Mouse (Mus musculus) frontal cortex, postnatal 36 days (tissue): ENCODE data around the gene Tuba3a.
"Not testable (repeated sequence)": the region's sequence is repeated elsewhere in the genome, so short reads cannot be mapped to it uniquely, and the experiment has no call there.

ENCODE experiments used
- DNase-seq, 2 experiments: peaks; one replicate each; pipeline ENCODE4 v3.0.0; 2022; ENCODE audit warnings: low spot score in 2 of 2

Gene Tuba3a

DNA sequence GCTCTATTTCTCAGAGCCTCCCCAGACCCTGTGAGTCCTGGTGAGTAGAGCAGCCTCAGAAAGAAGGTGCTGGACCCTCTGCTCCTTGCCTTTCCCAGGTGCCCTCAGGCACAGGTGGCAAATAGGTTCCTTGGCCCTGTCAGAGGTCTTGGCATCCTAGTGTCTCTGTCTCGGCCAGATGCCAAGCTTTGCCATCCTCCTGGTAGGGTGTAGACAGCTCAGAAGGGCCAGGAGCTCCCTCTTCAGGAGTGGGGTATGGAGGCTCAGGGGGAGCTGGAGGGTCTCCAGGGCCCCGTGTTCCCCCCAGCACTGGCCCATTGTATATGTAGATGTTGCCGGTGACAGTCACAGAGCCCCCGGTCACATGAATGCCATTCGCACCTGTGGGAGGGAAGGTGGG, 21.2 kb upstream of the Tuba3a start:
- no peak for DNase-seq

- no peak for DNase-seq
These were observed 19.6 kb upstream of the Tuba3a start for GRCm38 (mm10) chr6:125305465-125305864.

- not testable (repeated sequence) for DNase-seq
These were observed 18.6 kb upstream of the Tuba3a start for GRCm38 (mm10) chr6:125304408-125304807.

GRCm38 (mm10) chr6:125303242-125303641, 17.4 kb upstream of the Tuba3a start:
- DNase-seq: no peak

DNA sequence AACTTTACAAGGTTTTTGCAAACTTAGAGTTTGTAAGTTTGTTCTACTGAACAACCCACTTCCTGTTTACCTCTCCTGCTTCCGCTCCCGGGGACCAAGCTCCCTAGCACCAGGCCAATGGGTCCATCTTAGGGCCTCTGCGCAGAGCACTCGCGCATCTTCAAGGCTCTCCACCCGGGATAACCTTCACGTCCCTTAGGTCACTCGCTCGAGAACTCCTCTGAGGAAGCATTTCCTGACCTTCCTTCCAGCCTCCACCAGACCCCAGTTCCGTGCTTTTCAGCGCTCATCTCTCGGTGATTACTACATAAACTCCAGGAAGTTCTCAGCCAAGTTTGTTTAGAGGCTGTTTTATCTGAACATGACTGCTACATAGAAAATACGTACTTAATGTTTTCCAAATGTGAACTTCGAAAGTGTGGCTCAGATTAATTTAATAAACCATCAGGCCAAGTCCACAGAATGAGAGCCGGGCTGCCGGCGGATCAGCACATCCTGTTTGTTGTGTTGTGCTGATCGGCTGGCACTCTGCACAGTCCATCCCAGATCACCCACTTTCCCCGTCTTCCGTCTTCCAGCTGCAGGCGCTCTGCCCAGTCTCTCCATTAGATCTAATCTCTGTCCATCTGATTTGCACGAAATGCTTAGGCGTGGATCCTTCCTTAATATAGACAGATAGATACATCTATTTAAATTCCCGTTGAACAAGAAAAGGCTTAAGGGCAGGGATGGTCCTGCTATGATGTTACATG, 16.6 kb upstream of the Tuba3a start:
- no peak for DNase-seq

DNA sequence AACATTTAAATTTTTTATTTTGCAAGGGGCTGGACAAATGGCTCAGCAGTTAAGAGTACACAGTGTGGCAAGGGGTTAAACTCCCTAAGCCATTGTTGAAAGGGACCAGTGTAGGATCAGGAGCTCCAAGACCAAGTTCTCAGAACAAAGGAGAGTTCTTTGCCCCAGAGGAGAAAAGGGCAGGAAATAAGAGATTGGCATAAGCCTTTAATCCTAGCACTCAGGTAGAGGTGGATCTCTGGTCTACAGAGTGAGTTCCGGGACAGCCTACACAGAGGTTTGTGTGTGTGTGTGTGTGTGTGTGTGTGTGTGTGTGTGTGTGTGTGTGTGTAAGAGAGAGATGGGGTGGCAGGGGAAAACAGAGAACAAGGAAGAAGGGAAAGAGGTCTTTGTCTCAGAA, 15.1 kb upstream of the Tuba3a start:
- no peak for DNase-seq

DNA sequence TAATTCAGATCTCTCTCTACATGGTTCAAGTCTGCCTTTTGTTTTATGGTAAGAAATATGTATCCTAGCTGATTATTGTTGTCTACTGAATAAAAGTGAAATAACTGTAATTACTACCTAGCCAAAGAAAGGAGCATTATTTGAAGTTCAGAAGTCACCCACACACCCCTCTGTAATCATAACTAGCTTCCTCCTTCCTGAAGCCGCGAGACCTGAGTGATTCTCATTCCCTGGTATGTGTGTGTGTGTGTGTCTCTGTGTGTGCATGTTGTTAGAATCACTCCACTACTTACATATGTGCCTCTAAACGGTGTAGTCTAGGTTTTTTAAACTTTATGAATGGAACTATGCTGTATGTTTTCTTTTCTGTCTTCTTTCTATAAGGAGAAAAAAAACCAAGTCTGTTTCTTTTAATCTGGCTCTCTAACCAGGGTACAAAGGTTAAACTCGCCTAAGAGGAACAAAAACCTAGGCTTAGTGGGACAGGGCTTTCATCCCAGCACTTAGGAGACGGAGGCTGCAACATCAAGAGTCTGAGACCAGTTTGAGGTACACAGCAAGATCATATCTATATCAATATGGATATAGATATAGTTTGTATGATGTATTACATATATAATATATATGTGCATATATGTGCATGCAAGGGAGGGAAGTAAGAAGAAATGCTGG, 11.4 kb upstream of the Tuba3a start:
- no peak for DNase-seq

DNA sequence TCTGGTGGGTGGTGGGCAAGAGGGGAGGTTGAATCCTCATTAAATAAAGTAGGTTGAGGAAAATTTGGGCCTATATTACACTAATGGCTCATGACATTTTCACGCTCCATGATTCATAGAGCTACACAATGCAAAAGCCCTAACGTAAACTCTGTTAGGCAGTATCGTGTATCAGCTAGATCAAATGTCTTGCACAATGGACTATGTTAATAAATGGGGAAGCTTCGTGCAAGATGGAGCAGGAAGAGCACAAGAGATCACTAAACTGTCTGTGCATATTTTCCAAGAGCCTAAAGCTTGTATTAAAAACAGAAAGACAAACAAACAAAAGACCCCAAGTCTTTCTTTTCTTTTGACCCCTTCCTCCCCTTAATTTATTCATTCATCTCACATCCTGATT, 8.2 kb upstream of the Tuba3a start:
- no peak for DNase-seq

DNA sequence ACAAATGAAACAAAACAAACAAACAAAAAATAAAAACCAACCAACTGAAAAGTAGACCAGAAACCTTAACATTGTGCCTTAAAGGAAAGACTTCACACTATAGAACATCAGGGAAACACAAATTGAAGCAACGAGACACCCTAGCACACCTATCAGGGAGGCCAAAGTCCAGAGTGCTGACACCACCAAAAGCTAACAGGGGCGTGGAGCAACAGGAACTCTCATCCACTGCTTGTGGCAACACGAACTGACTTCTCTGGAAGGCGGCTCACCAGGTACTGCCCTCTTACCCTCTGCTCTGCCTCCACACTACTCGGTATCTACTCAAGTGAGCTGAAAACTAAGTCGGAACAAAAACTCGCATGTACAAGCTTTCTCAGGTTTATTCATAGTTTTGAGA, 6.4 kb upstream of the Tuba3a start:
- DNase-seq: no peak

DNA sequence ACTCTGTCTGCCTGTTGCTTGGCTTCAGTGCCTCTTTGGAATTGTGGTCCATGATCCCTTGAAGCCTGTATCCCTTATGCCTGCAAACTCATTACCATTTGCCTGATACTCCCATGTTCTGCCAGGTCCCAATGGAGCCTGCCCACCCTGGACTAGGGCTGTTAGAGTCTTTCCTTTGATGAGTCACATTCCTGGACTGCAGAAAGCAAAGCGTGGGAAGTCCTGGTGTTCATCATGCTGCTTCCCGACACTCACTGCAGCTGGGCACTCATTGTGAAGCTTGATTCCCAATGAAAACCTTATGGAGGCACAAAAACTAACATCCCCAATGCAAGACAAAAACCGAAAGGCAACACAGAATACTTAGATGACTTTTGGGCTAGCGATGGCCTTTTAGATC, 5.5 kb upstream of the Tuba3a start:
- peak in 1 of 2 experiments; percentile 51 for DNase-seq

GRCm38 (mm10) chr6:125288730-125289129, 2.9 kb upstream of the Tuba3a start:
- no peak for DNase-seq

DNA sequence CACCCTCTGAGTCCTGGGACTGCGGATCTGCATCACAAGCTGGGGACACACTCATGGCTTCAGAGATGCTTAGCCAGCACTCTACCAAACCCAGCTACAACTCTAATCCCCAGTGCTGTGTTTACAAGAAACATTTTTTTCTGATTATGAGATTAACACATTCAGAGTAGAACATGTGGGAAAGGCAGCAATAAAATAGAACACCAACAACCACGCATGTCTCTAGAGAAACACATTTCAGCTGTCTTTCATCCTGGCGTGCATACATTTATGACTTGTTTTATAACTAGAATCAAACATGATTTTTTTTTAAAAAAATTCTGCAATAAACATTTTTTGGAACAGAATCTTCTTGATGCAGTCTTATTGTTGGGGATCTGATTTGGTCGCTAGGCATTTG, 1.1 kb upstream of the Tuba3a start:
- DNase-seq: no peak

GRCm38 (mm10) chr6:125284751-125285150, 1.1 kb downstream of the Tuba3a start:
- no peak for DNase-seq

DNA sequence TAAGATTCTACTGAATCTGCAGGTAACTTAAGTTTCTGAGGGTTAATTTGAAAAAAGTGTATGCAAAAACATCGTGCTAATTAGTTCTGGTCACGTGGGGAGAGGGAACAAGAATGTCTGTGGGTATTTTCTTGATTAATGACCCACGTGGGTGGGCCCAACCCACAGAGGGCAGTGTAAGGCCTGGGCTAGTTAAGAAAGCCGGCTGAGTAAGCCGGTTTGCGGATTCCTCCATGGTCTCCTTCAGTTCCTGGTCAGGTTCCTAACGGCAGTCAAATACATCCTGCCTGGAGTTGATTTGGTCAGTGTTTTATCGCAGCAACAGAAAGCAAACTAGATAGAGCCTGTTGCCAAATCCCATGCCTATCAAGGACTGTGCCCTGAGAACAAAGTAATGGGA, 1.6 kb downstream of the Tuba3a start:
- DNase-seq: no peak

- DNase-seq: not testable (repeated sequence)
These were observed 3.1 kb downstream of the Tuba3a start for GRCm38 (mm10) chr6:125282721-125283120.

GRCm38 (mm10) chr6:125279729-125280128, 6.1 kb downstream of the Tuba3a start:
- no peak for DNase-seq

- peak in 1 of 2 experiments; percentile 17 for DNase-seq
These were observed 10.8 kb downstream of the Tuba3a start for GRCm38 (mm10) chr6:125274841-125275563.

DNA sequence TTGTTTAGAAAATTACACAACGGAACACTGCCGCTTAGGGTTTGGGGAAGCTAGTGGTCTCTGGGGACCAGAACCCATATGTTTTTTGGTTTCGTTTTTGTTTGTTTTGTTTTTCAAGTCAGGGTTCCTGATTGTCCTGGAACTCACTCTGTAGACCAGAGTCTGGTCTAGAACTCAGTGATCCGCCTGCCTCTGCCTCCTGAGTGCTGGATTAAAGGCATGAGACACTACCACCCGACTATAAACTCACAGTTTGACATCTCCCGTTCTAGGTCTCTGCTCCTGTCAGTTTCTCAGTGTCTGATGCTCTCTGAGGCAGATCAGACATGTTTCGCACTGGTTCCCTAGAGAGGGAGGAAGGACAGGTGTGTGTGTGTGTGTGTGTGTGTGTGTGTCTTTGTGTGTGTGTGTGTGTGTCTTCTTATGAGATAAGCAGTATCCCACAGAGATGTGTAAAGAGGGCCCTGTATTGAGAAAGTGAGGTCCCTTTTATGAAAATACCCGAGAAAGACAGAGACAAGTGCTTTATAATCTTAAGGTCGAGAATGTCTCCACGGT, 13.5 kb downstream of the Tuba3a start:
- DNase-seq: no peak

DNA sequence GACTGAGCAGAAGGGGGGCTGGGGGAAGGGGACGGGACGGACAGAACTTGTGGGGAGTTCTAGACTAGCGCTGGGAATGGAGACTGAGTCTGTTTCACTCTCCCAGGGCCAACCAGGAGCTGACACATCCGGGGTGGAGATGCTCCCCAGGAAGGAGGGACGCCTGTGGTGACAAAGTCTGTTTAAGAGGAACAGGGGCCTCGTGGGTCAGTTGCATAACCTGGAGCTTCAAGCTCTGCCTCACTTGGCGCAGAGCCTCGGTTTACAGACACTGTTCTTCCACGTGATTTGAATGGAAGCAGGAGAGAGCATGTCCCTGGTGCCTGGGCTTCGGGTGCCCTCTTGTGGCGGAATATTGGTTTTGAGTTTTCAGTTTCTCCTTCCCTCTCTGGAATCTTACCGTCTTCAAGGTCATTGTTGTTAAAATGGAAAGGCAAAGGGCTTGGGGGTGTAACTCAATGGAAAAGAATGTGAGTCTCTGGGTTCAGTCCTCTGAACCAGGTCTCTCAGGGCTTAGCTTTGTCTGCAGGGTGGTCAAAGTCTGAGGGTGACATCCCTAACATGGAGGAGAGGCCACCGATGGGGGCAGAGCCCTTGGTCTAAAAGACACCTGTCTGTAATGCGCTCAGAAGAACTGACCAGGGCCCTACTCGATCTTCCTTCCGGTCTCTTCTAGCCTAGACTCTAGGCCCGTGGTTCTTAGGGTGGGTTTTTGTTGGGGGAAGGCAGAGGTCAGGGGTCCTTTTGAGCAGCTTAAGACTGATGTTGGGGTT, 14.2 kb downstream of the Tuba3a start:
- DNase-seq: peak; percentile 91 to 95

GRCm38 (mm10) chr6:125268799-125269198, 17.0 kb downstream of the Tuba3a start:
- DNase-seq: no peak

DNA sequence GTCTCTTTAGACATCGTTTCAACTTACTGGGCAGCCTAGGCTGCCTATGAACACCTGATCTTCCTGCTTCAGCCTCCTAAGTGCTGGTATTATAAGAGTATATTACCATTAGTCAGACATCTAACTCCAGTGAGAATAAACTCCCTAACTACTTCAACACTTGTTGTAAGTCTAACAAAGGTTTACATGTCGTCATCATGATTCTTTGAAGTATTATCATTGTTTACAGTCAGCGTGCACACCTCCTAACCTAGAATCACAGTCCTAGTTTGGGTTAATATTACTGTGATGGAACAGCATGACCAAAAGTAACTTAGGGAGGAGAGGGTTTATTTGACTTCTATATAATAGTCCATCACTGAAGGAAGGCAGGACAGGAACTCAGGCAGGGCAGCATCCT, 18.4 kb downstream of the Tuba3a start:
- DNase-seq: no peak

DNA sequence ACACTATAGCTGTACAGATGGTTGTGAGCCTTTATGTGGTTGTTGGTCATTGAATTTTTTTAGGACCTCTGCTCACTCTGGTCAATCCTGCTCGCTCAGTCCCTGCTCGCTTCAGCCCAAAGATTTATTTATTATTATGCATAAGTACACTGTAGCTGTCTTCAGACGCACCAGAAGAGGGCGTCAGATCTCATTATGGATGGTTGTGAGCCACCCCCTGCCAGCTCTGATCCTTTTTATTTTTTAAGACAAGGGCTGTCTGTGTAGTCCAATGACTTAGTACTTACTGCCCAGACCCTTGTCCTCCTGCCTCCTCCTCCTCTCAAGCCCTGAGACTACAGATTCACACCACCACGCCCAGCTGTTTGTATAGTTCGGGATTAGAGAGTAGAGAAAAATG, 19.2 kb downstream of the Tuba3a start:
- DNase-seq: not testable (repeated sequence)
